Mouse (Mus musculus) CH12.LX (cell line): Measurements from ENCODE around the gene Gm28048. TPM values are rescaled to one million over a fixed set of nuclear protein-coding genes. Genes with fewer than 3 reads are reported as not detected.

Experiments used
- DNase-seq: peaks from one replicate; pipeline ENCODE4 v3.0.0-alpha.2; 2013; ENCODE audit errors: extremely low read depth
- H3K27ac ChIP-seq: 2 replicates; pipeline ENCODE4 v1.5.1; 2012; ENCODE audit warnings: low read depth, mild to moderate bottlenecking, control low read depth, moderate library complexity; ENCODE audit not compliant: insufficient read depth
- H3K27me3 ChIP-seq: replicated peaks from 2 replicates; pipeline ENCODE3; 2012; ENCODE audit warnings: inconsistent platforms
- H3K36me3 ChIP-seq, 2 experiments: replicated peaks in 1 of 2; 2 replicates each; pipeline versions ENCODE3 to v1.6.1; 2012; ENCODE audit warnings: inconsistent platforms in 1 of 2, low read length in 1 of 2, mild to moderate bottlenecking in 1 of 2, mixed read lengths in 1 of 2, moderate library complexity in 1 of 2; ENCODE audit not compliant: control insufficient read depth in 1 of 2, insufficient read depth in 1 of 2
- H3K4me1 ChIP-seq, 2 experiments: 2 replicates each; pipeline ENCODE4 v1.6.1; 2012; ENCODE audit warnings: inconsistent platforms in 1 of 2, moderate library complexity in 1 of 2; ENCODE audit not compliant: insufficient read depth in 2 of 2, control insufficient read depth in 1 of 2
- H3K4me2 ChIP-seq: 2 replicates; pipeline ENCODE4 v1.6.1; 2012; ENCODE audit warnings: low read depth, mild to moderate bottlenecking, control low read depth; ENCODE audit not compliant: poor library complexity, insufficient read depth, severe bottlenecking
- H3K4me3 ChIP-seq, 3 experiments: fragments of 150-350 bp in 1 of 3; sonication (generic) in 1 of 3; replicated peaks in 1 of 3; 2 replicates each; pipeline versions ENCODE3 to v1.5.1; 2011 to 2012; ENCODE audit warnings: low read depth in 2 of 3, low read length in 2 of 3, mild to moderate bottlenecking in 2 of 3, moderate library complexity in 2 of 3, control low read depth in 1 of 3, improper control_type of control experiment in 1 of 3, inconsistent platforms in 1 of 3, mixed read lengths in 1 of 3; ENCODE audit not compliant: poor library complexity in 1 of 3
- H3K79me2 ChIP-seq: replicated peaks from 2 replicates; pipeline ENCODE4 v1.6.1; 2012; ENCODE audit warnings: mild to moderate bottlenecking, moderate library complexity; ENCODE audit not compliant: control insufficient read depth, poor library complexity, insufficient read depth, severe bottlenecking; ENCODE audit errors: extremely low read depth
- H3K9ac ChIP-seq: 2 replicates; pipeline ENCODE4 v1.6.1; 2012; ENCODE audit warnings: low read depth, mild to moderate bottlenecking, control low read depth, moderate library complexity; ENCODE audit not compliant: insufficient read depth
- H3K9me3 ChIP-seq: replicated peaks from 2 replicates; pipeline ENCODE3; 2012; ENCODE audit warnings: low read length, inconsistent platforms, mixed read lengths
- BHLHE40 ChIP-seq: IDR thresholded peaks from 2 replicates; pipeline ENCODE4 v1.6.1; 2011; ENCODE audit warnings: mild to moderate bottlenecking, low read depth, low read length, improper control_type of control experiment
- CHD1 ChIP-seq: IDR thresholded peaks from 2 replicates; pipeline ENCODE4 v1.6.1; 2012; ENCODE audit warnings: low read depth, low read length, improper control_type of control experiment, inconsistent platforms
- CHD2 ChIP-seq: IDR thresholded peaks from 2 replicates; pipeline ENCODE4 v1.6.1; 2011; ENCODE audit warnings: low read length, improper control_type of control experiment
- CTCF ChIP-seq, 2 experiments: IDR thresholded peaks in 1 of 2; conservative IDR thresholded peaks in 1 of 2; 2 replicates each; pipeline ENCODE4 v1.5.1; 2011 to 2012; ENCODE audit warnings: low read depth in 2 of 2, low read length in 2 of 2, improper control_type of control experiment in 1 of 2, inconsistent platforms in 1 of 2, mild to moderate bottlenecking in 1 of 2, moderate library complexity in 1 of 2
- E2F4 ChIP-seq: IDR thresholded peaks from 2 replicates; pipeline ENCODE4 v1.6.1; 2011; ENCODE audit warnings: low read depth, low read length, improper control_type of control experiment; ENCODE audit not compliant: insufficient replicate concordance
- ELF1 ChIP-seq: IDR thresholded peaks from 2 replicates; pipeline ENCODE4 v1.6.1; 2014; ENCODE audit warnings: low read depth, mild to moderate bottlenecking, inconsistent platforms, low read length, improper control_type of control experiment
- EP300 ChIP-seq: IDR thresholded peaks from 2 replicates; pipeline ENCODE4 v1.6.1; 2011; ENCODE audit warnings: low read length, improper control_type of control experiment
- ETS1 ChIP-seq: conservative IDR thresholded peaks from 2 replicates; pipeline ENCODE4 v1.6.1; 2012; ENCODE audit warnings: low read depth, mild to moderate bottlenecking, inconsistent platforms, low read length, improper control_type of control experiment, moderate library complexity
- GABPA ChIP-seq: IDR thresholded peaks from 2 replicates; pipeline ENCODE4 v1.6.1; 2012; ENCODE audit warnings: low read depth, low read length, improper control_type of control experiment, inconsistent platforms; ENCODE audit not compliant: insufficient replicate concordance
- HCFC1 ChIP-seq: IDR thresholded peaks from 2 replicates; pipeline ENCODE4 v1.6.1; 2012; ENCODE audit warnings: low read depth, mild to moderate bottlenecking, inconsistent platforms, low read length, improper control_type of control experiment
- IRF4 ChIP-seq: IDR thresholded peaks from 2 replicates; pipeline ENCODE4 v1.6.1; 2014; ENCODE audit warnings: low read depth, mild to moderate bottlenecking, inconsistent platforms, low read length, improper control_type of control experiment
- KAT2A ChIP-seq: IDR thresholded peaks from 2 replicates; pipeline ENCODE4 v1.6.1; 2012; ENCODE audit warnings: low read length, improper control_type of control experiment, inconsistent platforms; ENCODE audit not compliant: insufficient replicate concordance
- MAFK ChIP-seq: IDR thresholded peaks from 2 replicates; pipeline ENCODE4 v1.6.1; 2011; ENCODE audit warnings: low read length, improper control_type of control experiment; ENCODE audit not compliant: insufficient replicate concordance
- MAX ChIP-seq: IDR thresholded peaks from 2 replicates; pipeline ENCODE4 v1.6.1; 2011; ENCODE audit warnings: low read length, improper control_type of control experiment
- MAZ ChIP-seq: IDR thresholded peaks from 2 replicates; pipeline ENCODE4 v1.6.1; 2012; ENCODE audit warnings: low read depth, mild to moderate bottlenecking, inconsistent platforms, low read length, improper control_type of control experiment, moderate library complexity
- MXI1 ChIP-seq: IDR thresholded peaks from 2 replicates; pipeline ENCODE4 v1.6.1; 2011; ENCODE audit warnings: mild to moderate bottlenecking, low read depth, low read length, improper control_type of control experiment
- MYC ChIP-seq: IDR thresholded peaks from 2 replicates; pipeline ENCODE4 v1.6.1; 2011; ENCODE audit warnings: low read depth, mild to moderate bottlenecking, improper control_type of control experiment, low read length
- NELFE ChIP-seq: IDR thresholded peaks from 2 replicates; pipeline ENCODE4 v1.6.1; 2011; ENCODE audit warnings: low read depth, low read length, improper control_type of control experiment
- PAX5 ChIP-seq: IDR thresholded peaks from 2 replicates; pipeline ENCODE4 v1.6.1; 2012; ENCODE audit warnings: low read length, inconsistent platforms, mixed read lengths
- POLR2A ChIP-seq: IDR thresholded peaks from 2 replicates; pipeline ENCODE4 v1.6.1; 2011; ENCODE audit warnings: low read depth, mild to moderate bottlenecking, improper control_type of control experiment, low read length
- POLR2AphosphoS2 ChIP-seq: IDR thresholded peaks from 2 replicates; pipeline ENCODE4 v1.6.1; 2011; ENCODE audit warnings: low read depth, low read length, improper control_type of control experiment
- RAD21 ChIP-seq: IDR thresholded peaks from 2 replicates; pipeline ENCODE4 v1.6.1; 2011; ENCODE audit warnings: low read depth, mild to moderate bottlenecking, low read length, improper control_type of control experiment, moderate library complexity
- RCOR1 ChIP-seq: conservative IDR thresholded peaks from 2 replicates; pipeline ENCODE4 v1.6.1; 2012; ENCODE audit warnings: low read depth, mild to moderate bottlenecking, inconsistent platforms, low read length, improper control_type of control experiment
- SMC3 ChIP-seq: IDR thresholded peaks from 2 replicates; pipeline ENCODE4 v1.6.1; 2011; ENCODE audit warnings: low read depth, low read length, improper control_type of control experiment
- TBP ChIP-seq: conservative IDR thresholded peaks from 2 replicates; pipeline ENCODE4 v1.6.1; 2011; ENCODE audit warnings: low read depth, low read length, improper control_type of control experiment
- TCF12 ChIP-seq: IDR thresholded peaks from 2 replicates; pipeline ENCODE4 v1.6.1; 2014; ENCODE audit warnings: low read depth, mild to moderate bottlenecking, inconsistent platforms, low read length, improper control_type of control experiment
- UBTF ChIP-seq: IDR thresholded peaks from 2 replicates; pipeline ENCODE4 v1.6.1; 2012; ENCODE audit warnings: low read depth, mild to moderate bottlenecking, inconsistent platforms, low read length, improper control_type of control experiment, moderate library complexity
- USF1 ChIP-seq: IDR thresholded peaks from 2 replicates; pipeline ENCODE4 v1.6.1; 2014; ENCODE audit warnings: low read depth, mild to moderate bottlenecking, inconsistent platforms, low read length, improper control_type of control experiment
- USF2 ChIP-seq: conservative IDR thresholded peaks from 2 replicates; pipeline ENCODE4 v1.6.1; 2011; ENCODE audit warnings: low read depth, low read length, improper control_type of control experiment
- ZC3H11A ChIP-seq: IDR thresholded peaks from 2 replicates; pipeline ENCODE4 v1.6.1; 2012; ENCODE audit warnings: low read depth, mild to moderate bottlenecking, inconsistent platforms, low read length, improper control_type of control experiment
- ZKSCAN1 ChIP-seq: IDR thresholded peaks from 2 replicates; pipeline ENCODE4 v1.6.1; 2012; ENCODE audit warnings: low read depth, inconsistent platforms, low read length, improper control_type of control experiment, borderline replicate concordance
- ZNF384 ChIP-seq: IDR thresholded peaks from 2 replicates; pipeline ENCODE4 v1.6.1; 2012; ENCODE audit warnings: low read depth, low read length, improper control_type of control experiment, inconsistent platforms
- dilution Hi-C: fragments of 300-500 bp; cut with MboI; formaldehyde crosslinking; loops from 2 replicates; pipeline ENCODE4 v1.14.3; 2020; ENCODE audit warnings: low sequenced_read_pairs; ENCODE audit not compliant: extremely low pct_unique_long_range_greater_than_20kb, extremely low pct_ligation_motif_present
- in situ Hi-C: fragments of 300-500 bp; cut with MboI; formaldehyde crosslinking; loops from 3 replicates; pipeline ENCODE4 v1.14.3; 2019; ENCODE audit warnings: low sequenced_read_pairs, low pct_ligation_motif_present, low pct_unique_long_range_greater_than_20kb, mixed read lengths
- polyA plus RNA-seq: library from polyadenylated mRNA; unstranded; fragments of >175 nt; gene quantifications from 2 replicates; pipeline ENCODE4 v1.2.1, GENCODE M21; 2012; ENCODE audit warnings: low read depth; ENCODE audit not compliant: insufficient read length
- total RNA-seq, 2 experiments: library from RNA; depleted of rRNA; stranded (reverse); fragments of 300-350 nt in 1 of 2; fragments of >200 nt in 1 of 2; gene quantifications; 2 replicates each; pipeline ENCODE4 v1.2.3; 2012 to 2014

Gene Gm28048
- total and polyA plus RNA-seq, 3 experiments, result 32.6 to 93.3 (median 59.5) TPM

DNA sequence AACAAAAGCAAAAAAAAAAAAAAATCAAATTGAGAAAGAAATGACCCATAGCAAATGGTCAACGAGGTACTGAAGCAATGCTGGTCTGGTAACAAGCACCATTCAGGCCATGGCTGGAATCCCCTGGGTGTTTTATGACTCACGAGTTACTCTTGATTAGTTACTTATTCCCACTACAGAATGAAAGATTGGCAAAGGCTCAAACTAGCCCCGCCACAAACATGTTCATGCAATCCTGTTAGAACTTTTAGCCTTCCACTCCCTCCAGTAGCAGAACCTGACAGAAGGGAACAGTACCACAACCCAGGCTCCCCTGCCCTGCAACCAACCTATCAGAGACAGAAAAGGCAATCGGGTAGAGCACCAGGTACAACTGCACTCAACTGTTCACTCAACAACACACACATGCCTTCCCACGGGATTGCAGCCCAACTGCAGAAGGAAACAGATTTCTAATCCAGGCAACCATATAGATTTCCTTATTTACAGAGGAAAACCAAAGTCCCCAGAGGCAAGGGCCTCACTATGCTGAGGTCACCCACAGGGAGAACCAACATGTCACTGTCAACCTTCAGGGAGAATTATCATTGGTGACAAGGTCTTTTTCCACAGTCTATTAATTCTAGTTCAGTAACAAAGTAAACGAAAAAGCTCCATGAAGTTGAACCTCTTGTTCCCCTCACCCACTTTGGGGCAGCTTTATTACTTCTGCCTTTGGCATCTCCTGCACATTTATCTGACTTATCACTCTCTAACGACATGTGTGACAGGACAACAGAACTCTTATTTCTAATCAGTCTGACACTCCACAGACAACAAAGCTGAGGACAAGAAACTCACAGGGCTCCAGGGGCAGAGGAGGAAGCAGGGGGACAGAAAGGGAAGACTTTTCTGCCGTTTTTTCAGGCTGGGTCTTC, 133.9 kb downstream of the Gm28048 start (continued):
- TF ChIP-seq MAFK (no peak), KAT2A (no peak), EP300 (peak; percentile 48), TBP (no peak), POLR2AphosphoS2 (no peak), ZC3H11A (no peak), MYC (no peak; the same call in 1 of the 2 replicates), USF1 (no peak), ELF1 (no peak), ZKSCAN1 (no peak), ETS1 (peak; percentile 31), E2F4 (no peak), MAX (no peak; the same call in 1 of the 2 replicates), RAD21 (no peak), USF2 (no peak), BHLHE40 (no peak; the same call in 1 of the 2 replicates), MAZ (no peak), IRF4 (peak; percentile 72)

- Histone ChIP-seq H3K4me2 (peak overlapping the region; percentile 99), H3K9me3 (no peaks in the 10 kb centered on the region), H3K36me3 (peaks cover 0 to 39% of the 10 kb centered on the region in 2 experiments), H3K4me3 (peak overlapping the region; percentile 6 to 21 (median 21)), H3K27me3 (no peaks in the 10 kb centered on the region), H3K27ac (peak overlapping the region; percentile 95), H3K4me1 (peaks cover 41 to 95% of the 10 kb centered on the region in 2 experiments), H3K79me2 (peaks cover 92% of the 10 kb centered on the region), H3K9ac (peak overlapping the region; percentile 58)
- in situ Hi-C loops, result no loop called here
- dilution Hi-C loops, result no loop called here
- DNase-seq, result no peak
- TF ChIP-seq CHD1 (peak; percentile 82), GABPA (no peak), BHLHE40 (peak; percentile 99), PAX5 (no peak), SMC3 (peak; percentile 4; the same call in 1 of the 2 replicates), KAT2A (0 out of 2 replicates have a peak, but pooled peaks have one; percentile 25), MAZ (0 out of 2 replicates have a peak, but pooled peaks have one; percentile 14), UBTF (no peak), ZNF384 (peak; percentile 68), TBP (no peak), RCOR1 (peak; percentile 74), ZC3H11A (no peak), HCFC1 (no peak), IRF4 (peak; percentile 76), CHD2 (peak; percentile 26; the same call in 1 of the 2 replicates), E2F4 (no peak), NELFE (no peak), RAD21 (no peak), TCF12 (peak; percentile 63; the same call in 1 of the 2 replicates), POLR2A (no peak), MAX (peak; percentile 84), POLR2AphosphoS2 (no peak), ELF1 (no peak), MXI1 (peak; percentile 86), MAFK (0 out of 2 replicates have a peak, but pooled peaks have one; percentile 22), USF2 (no peak), CTCF (conservative IDR thresholded peaks at IDR 0.05 in 1 of 2, IDR thresholded peaks at IDR 0.05 in 1 of 2; ENCODE audit: low read depth in 2 of 2, low read length in 2 of 2) (no peak)
Observed at GRCm38 (mm10) chr11:22846960-22847731, 134.7 kb downstream of the Gm28048 start.
